Mouse (Mus musculus): ENCODE data around the gene Olfr1368. TPM values are rescaled to one million over a fixed set of nuclear protein-coding genes. Genes with fewer than 3 reads are reported as not detected.

Gene Olfr1368
- polyA plus RNA-seq, 1 experiment from 2014 or later, result not detected

DNA sequence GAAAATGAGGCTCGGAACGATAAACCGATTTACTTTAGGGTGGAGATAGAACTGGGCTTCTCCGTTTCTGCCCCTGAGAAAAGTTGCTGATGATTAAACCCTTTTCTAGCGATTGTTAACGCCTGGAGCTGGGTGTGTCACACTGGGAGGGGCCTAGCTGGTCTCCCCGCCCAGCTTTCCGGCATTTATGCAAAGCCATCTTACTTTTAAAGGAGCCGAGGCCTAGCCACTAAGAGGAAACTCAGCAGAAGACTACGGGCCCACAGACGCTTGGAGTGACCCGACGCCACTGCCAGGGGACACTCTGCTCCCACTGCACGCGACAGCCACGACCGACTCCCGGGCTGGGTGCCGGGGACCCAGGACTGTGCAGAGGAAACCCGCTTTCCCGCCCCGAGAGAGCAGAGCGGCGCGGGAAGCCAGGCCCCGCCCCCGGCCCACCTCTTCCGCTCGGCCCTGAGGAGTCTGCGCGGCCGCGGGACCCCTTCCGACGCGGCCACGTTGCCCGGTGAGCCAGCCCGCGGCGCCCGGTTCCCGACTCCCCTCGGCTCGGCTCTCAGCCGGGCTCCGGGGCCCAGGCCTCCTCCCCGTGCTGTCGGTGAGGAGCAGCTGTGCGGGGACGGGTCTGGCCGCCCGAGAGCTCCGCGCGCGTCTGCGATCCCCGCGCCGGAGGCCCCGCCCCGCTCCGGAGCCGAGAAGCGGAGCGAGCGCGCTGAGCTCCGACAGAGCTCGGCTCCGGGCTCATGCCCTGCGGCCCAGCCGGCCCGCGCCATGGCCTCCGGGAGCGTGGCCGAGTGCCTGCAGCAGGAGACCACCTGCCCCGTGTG lies 34.3 kb upstream of the Olfr1368 start:
- Histone ChIP-seq H3K9me3 (ENCODE audit: low read length) (no peaks in the 10 kb centered on the region), H3K4me3 (ENCODE audit: low read depth, low read length) (peak overlapping the region; percentile 99), H3K36me3 (ENCODE audit: insufficient read depth, low read length) (peaks cover 10% of the 10 kb centered on the region; the same call in 1 of the 2 replicates), H3K27me3 (replicated peaks; ENCODE audit: insufficient read depth, low read length) (no peaks in the 10 kb centered on the region), H3K9ac (replicated peaks; ENCODE audit: low read depth) (peak overlapping the region; percentile 85), H3K4me2 (replicated peaks; ENCODE audit: low read depth, low read length) (peak overlapping the region; percentile 83), H3K4me1 (ENCODE audit: insufficient read depth, low read depth, low read length) (peaks cover 11% of the 10 kb centered on the region; the same call in 1 of the 2 replicates), H3K27ac (ENCODE audit: low read length) (peak overlapping the region; percentile 92)
- DNase-seq (ENCODE audit: low spot score), result peak; percentile 95
- 1% methylated on average over 52 of the region's 80 CpGs for WGBS
- ATAC-seq, result peak; percentile 91
- TF ChIP-seq CTCF (IDR thresholded peaks at IDR 0.05), result no peak
- TF ChIP-seq EP300 (IDR thresholded peaks at IDR 0.05), result no peak

DNA sequence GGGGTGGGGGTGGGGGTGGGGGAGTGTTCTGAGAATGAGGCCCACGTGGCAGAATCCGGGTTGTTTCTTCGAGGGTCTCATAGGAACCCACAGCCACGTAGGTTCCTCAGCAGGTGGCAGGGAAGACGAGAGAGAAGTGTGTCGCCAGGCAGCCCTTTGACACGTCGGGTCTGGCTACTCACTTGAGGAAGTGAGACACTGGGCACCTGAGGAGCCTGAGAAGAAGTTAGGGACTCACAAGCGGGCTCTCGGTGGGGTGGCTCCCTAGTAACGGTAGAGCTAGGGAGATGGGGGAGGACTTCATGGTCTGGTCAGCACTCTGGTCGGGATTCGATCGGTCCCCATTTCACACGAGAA lies 33.7 kb upstream of the Olfr1368 start, which contains the start of gene Trim27:
TSS of gene Trim27 (plus strand) at position 79 of the 357 bp plus-strand sequence.
- 0% methylated on average over 15 of the region's 15 CpGs for whole genome bisulfite sequencing
- TF ChIP-seq EP300 (IDR thresholded peaks at IDR 0.05) (no peak), CTCF (IDR thresholded peaks at IDR 0.05) (no peak)
- Histone ChIP-seq H3K27ac (ENCODE audit: low read length) (peak within 1 kb of the TSS; percentile 92), H3K9me3 (ENCODE audit: low read length) (no peaks in the 10 kb centered on the region), H3K27me3 (replicated peaks; ENCODE audit: insufficient read depth, low read length) (no peaks in the 10 kb centered on the region), H3K4me1 (ENCODE audit: insufficient read depth, low read depth, low read length) (peaks cover 11% of the 10 kb centered on the region; the same call in 1 of the 2 replicates), H3K36me3 (ENCODE audit: insufficient read depth, low read length) (peaks cover 10% of the 10 kb centered on the region; the same call in 1 of the 2 replicates), H3K4me2 (replicated peaks; ENCODE audit: low read depth, low read length) (peak within 1 kb of the TSS; percentile 83), H3K4me3 (ENCODE audit: low read depth, low read length) (peak within 1 kb of the TSS; percentile 99), H3K9ac (replicated peaks; ENCODE audit: low read depth) (peak within 1 kb of the TSS; percentile 85)
- no peak for DNase-seq (ENCODE audit: low spot score)
- ATAC-seq, result peak; percentile 32

DNA sequence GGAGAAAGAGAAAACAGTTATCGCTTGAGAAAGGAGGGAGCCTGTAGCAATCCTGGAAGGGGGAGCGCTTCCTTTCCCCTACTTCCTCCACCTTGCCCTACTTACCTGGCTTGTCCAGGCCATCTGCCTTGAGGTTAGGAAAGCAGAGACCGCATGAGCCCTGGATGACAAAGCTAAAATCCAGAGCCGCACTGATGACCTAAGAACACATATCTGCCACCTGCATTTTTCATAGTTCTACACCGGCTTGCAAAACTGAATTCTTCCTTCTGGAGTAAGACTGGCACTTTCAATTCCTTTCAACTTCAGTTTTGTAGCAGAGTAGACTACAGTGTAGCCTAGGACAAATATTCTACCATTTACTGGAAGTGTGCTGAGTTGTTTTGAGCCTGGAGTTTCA lies 32.7 kb upstream of the Olfr1368 start:
- Histone ChIP-seq H3K4me2 (replicated peaks; ENCODE audit: low read depth, low read length) (no peak overlapping the region), H3K4me1 (ENCODE audit: insufficient read depth, low read depth, low read length) (peaks cover 11% of the 10 kb centered on the region; the same call in 1 of the 2 replicates), H3K27me3 (replicated peaks; ENCODE audit: insufficient read depth, low read length) (no peaks in the 10 kb centered on the region), H3K36me3 (ENCODE audit: insufficient read depth, low read length) (0 out of 2 replicates have a peak, but pooled peaks cover 3% of the 10 kb centered on the region), H3K9ac (replicated peaks; ENCODE audit: low read depth) (no peak overlapping the region), H3K4me3 (ENCODE audit: low read depth, low read length) (no peak overlapping the region), H3K9me3 (ENCODE audit: low read length) (no peaks in the 10 kb centered on the region), H3K27ac (ENCODE audit: low read length) (no peak overlapping the region)
- 77% methylated on average over 5 of the region's 5 CpGs for WGBS
- DNase-seq (ENCODE audit: low spot score) (no peak), ATAC-seq (no peak)
- TF ChIP-seq CTCF (IDR thresholded peaks at IDR 0.05), result no peak
- TF ChIP-seq EP300 (IDR thresholded peaks at IDR 0.05), result no peak

DNA sequence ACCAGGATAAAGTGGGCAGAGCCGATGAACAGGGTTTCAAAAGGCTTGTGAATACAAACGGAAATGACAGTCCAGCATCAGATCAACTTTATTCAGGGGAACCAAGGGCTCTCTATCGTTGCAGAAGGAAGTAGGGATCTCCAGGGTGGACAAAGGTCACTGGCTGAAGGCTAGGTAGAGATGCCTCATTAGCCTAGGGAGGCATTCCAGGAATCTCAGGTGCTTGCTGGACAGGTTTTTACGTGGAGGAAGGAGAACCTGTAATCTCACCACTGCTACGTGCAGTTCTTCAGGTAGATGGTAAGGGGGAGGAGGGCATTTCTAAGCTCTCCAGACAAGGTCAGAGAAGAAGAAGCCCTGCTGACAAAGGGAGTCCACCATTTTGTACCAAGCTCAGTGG lies 32.0 kb upstream of the Olfr1368 start:
- no peak; the same call in 1 of the 2 replicates for TF ChIP-seq CTCF (IDR thresholded peaks at IDR 0.05)
- no peak for TF ChIP-seq EP300 (IDR thresholded peaks at IDR 0.05)
- H3K4me3 ChIP-seq (ENCODE audit: low read depth, low read length), result no peak overlapping the region
- peaks cover 11% of the 10 kb centered on the region; the same call in 1 of the 2 replicates for H3K4me1 ChIP-seq (ENCODE audit: insufficient read depth, low read depth, low read length)
- no peak overlapping the region for H3K27ac ChIP-seq (ENCODE audit: low read length)
- H3K36me3 ChIP-seq (ENCODE audit: insufficient read depth, low read length), result 0 out of 2 replicates have a peak, but pooled peaks cover 3% of the 10 kb centered on the region
- no peaks in the 10 kb centered on the region for H3K27me3 ChIP-seq (replicated peaks; ENCODE audit: insufficient read depth, low read length)
- no peaks in the 10 kb centered on the region for H3K9me3 ChIP-seq (ENCODE audit: low read length)
- no peak overlapping the region for H3K9ac ChIP-seq (replicated peaks; ENCODE audit: low read depth)
- WGBS, result 31% methylated on average over 5 of the region's 5 CpGs
- ATAC-seq, result no peak
- DNase-seq (ENCODE audit: low spot score), result peak; percentile 22
- H3K4me2 ChIP-seq (replicated peaks; ENCODE audit: low read depth, low read length), result no peak overlapping the region

DNA sequence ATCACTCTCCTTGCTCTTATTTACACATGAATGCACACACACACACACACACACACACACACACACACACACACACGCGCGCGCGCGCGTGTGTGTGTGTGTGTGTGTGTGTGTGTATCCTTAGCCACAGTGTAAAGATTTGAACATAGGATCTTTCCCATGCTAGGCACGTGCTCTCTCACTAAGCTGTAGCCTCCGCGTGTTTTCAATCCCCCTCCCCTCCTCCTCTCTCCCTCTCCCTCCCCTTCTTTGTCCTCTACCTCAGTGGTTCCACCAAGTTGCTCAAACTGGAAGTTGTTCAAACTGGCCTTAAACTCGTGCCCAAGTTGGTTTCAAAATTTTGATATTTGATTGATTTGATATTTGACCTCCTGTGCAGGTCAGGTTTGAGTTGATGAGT lies 31.1 kb upstream of the Olfr1368 start:
- ATAC-seq, result no peak
- Histone ChIP-seq H3K27me3 (replicated peaks; ENCODE audit: insufficient read depth, low read length) (no peaks in the 10 kb centered on the region), H3K9me3 (ENCODE audit: low read length) (no peaks in the 10 kb centered on the region), H3K9ac (replicated peaks; ENCODE audit: low read depth) (no peak overlapping the region), H3K4me1 (ENCODE audit: insufficient read depth, low read depth, low read length) (peaks cover 5% of the 10 kb centered on the region; the same call in 1 of the 2 replicates), H3K27ac (ENCODE audit: low read length) (no peak overlapping the region), H3K4me3 (ENCODE audit: low read depth, low read length) (no peak overlapping the region), H3K4me2 (replicated peaks; ENCODE audit: low read depth, low read length) (no peak overlapping the region), H3K36me3 (ENCODE audit: insufficient read depth, low read length) (no peaks in the 10 kb centered on the region)
- TF ChIP-seq CTCF (IDR thresholded peaks at IDR 0.05), result no peak
- WGBS, result 77% methylated on average over 11 of the region's 11 CpGs
- DNase-seq (ENCODE audit: low spot score), result no peak

DNA sequence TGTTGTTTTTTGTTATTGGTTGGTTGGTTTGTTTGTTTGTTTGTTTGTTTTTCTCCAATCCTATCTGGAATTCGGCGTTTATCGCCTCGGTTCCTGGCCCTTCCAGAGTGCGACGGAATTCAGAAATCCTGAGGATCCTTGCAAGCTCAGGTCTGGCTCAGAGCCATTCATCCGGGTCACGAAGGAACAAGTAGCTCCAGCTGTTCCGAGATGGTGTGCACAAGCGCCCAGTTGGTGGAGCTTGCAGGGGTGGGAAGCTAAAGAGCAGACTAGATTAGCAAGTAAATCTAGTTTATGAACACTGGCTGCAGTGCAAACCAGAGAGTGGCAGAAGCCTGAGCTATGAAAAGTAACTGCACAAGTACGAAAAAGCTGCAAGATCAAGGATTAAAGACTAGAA lies 27.4 kb upstream of the Olfr1368 start:
- WGBS, result under 1% methylated on average over 11 of the region's 11 CpGs
- H3K9ac ChIP-seq (replicated peaks; ENCODE audit: low read depth), result no peak overlapping the region
- peak; percentile 66 for ATAC-seq

More for the DNA sequence above, 27.4 kb upstream of the Olfr1368 start:
- H3K36me3 ChIP-seq (ENCODE audit: insufficient read depth, low read length), result no peaks in the 10 kb centered on the region
- peak; percentile 94 for DNase-seq (ENCODE audit: low spot score)
- H3K27me3 ChIP-seq (replicated peaks; ENCODE audit: insufficient read depth, low read length), result no peaks in the 10 kb centered on the region
- 0 out of 2 replicates have a peak, but pooled peaks cover 3% of the 10 kb centered on the region for H3K4me1 ChIP-seq (ENCODE audit: insufficient read depth, low read depth, low read length)
- H3K4me2 ChIP-seq (replicated peaks; ENCODE audit: low read depth, low read length), result peak overlapping the region; percentile 42
- H3K9me3 ChIP-seq (ENCODE audit: low read length), result no peaks in the 10 kb centered on the region
- TF ChIP-seq CTCF (IDR thresholded peaks at IDR 0.05) (peak; percentile 8; the same call in 1 of the 2 replicates), EP300 (IDR thresholded peaks at IDR 0.05) (0 out of 2 replicates have a peak, but pooled peaks have one; percentile 13)
- peak overlapping the region; percentile 19 for H3K4me3 ChIP-seq (ENCODE audit: low read depth, low read length)
- peak overlapping the region; percentile 51; the same call in 1 of the 2 replicates for H3K27ac ChIP-seq (ENCODE audit: low read length)
